ENCODE assay signal across 8 mouse cellular contexts in genomic region chr17:88067202-88067901, GRCm38 (mm10). TPM values are rescaled to one million over a fixed set of nuclear protein-coding genes. Genes with fewer than 3 reads are reported as not detected.
A peak's percentile ranks its signal among the peaks of the same experiment; 100 is the strongest.
DNase-seq lines count a peak whose midpoint lies in the region; ATAC-seq lines count a peak whose summit lies in the region.

No protein-coding gene starts in this region.

- H3K9me3 ChIP-seq in heart, embryonic 10.5 days = no peaks in the 10 kb centered on the region
- no peaks in the 10 kb centered on the region for H3K9me3 ChIP-seq in embryonic facial prominence, embryonic 15.5 days (replicated peaks)
- no peaks in the 10 kb centered on the region for H3K9me3 ChIP-seq in liver, embryonic 12.5 days (replicated peaks)

- H3K36me3 ChIP-seq in heart, embryonic 10.5 days = no peaks in the 10 kb centered on the region
- H3K36me3 ChIP-seq in embryonic facial prominence, embryonic 15.5 days = no peaks in the 10 kb centered on the region
- no peaks in the 10 kb centered on the region for H3K36me3 ChIP-seq in liver, embryonic 12.5 days

- H3K4me1 ChIP-seq in heart, embryonic 10.5 days = peaks cover 13% of the 10 kb centered on the region
- H3K4me1 ChIP-seq in embryonic facial prominence, embryonic 15.5 days = peaks cover 7% of the 10 kb centered on the region; the same call in 1 of the 2 replicates
- H3K4me1 ChIP-seq in liver, embryonic 12.5 days = peaks cover 28% of the 10 kb centered on the region

- intact Hi-C loops in left cerebral cortex, postnatal 10 days (cut with DNase I) = loop anchor here (2.0 to 5.0 kb wide), 2 partner anchors 40 to 187 kb away; no protein-coding TSS in a partner anchor

- H3K27me3 ChIP-seq in heart, embryonic 10.5 days (ENCODE audit: insufficient read depth, poor library complexity, severe bottlenecking) = no peaks in the 10 kb centered on the region
- H3K27me3 ChIP-seq in embryonic facial prominence, embryonic 15.5 days = no peaks in the 10 kb centered on the region
- H3K27me3 ChIP-seq in liver, embryonic 12.5 days (replicated peaks) = no peaks in the 10 kb centered on the region

- peak overlapping the region; percentile 66 for H3K4me2 ChIP-seq in embryonic facial prominence, embryonic 15.5 days (replicated peaks)
- peak overlapping the region; percentile 86 for H3K4me2 ChIP-seq in liver, embryonic 12.5 days

- ATAC-seq in embryonic facial prominence, embryonic 15.5 days (ENCODE audit: insufficient number of reproducible peaks, low FRiP score, low TSS enrichment, low read depth) = no peak
- ATAC-seq in liver, embryonic 12.5 days = no peak

- no peak overlapping the region for H3K9ac ChIP-seq in embryonic facial prominence, embryonic 15.5 days
- no peak overlapping the region; the same call in 1 of the 2 replicates for H3K9ac ChIP-seq in liver, embryonic 12.5 days

- H3K4me3 ChIP-seq in heart, embryonic 10.5 days = peak overlapping the region; percentile 99
- peak overlapping the region; percentile 92 for H3K4me3 ChIP-seq in embryonic facial prominence, embryonic 15.5 days (replicated peaks)
- peak overlapping the region; percentile 94 for H3K4me3 ChIP-seq in liver, embryonic 12.5 days

- 78% methylated on average over 4 of the region's 4 CpGs for WGBS in heart, embryonic 10.5 days
- WGBS in embryonic facial prominence, embryonic 15.5 days = 63% methylated on average over 4 of the region's 4 CpGs
- WGBS in liver, embryonic 12.5 days (ENCODE audit: insufficient replicate concordance) = 64% methylated on average over 4 of the region's 4 CpGs

- no peak for DNase-seq in heart, embryonic 10.5 days (ENCODE audit: low spot score)
- no peak for DNase-seq in heart, adult 18-20 months
- DNase-seq in 416B (ENCODE audit: low read depth) = peak; percentile 61
- no peak for DNase-seq in right cerebral cortex, postnatal 14 days
- DNase-seq in Muller cell, postnatal 12 days (ENCODE audit: inconsistent ontology term) = no peak
- no peak for DNase-seq in left cerebral cortex, postnatal 10 days (ENCODE audit: extremely low spot score in 1 of 2, low spot score in 2 of 2)

- H3K27ac ChIP-seq in heart, embryonic 10.5 days = no peak overlapping the region
- H3K27ac ChIP-seq in embryonic facial prominence, embryonic 15.5 days (replicated peaks) = peak overlapping the region; percentile 100; the same call in 1 of the 2 replicates
- no peak overlapping the region for H3K27ac ChIP-seq in liver, embryonic 12.5 days

RNA-seq across cellular contexts. Expression of gene Fbxo11, which starts 2.3 kb away (rescaled TPM):
- 11.0 TPM in 2 replicates for polyA plus RNA-seq in heart, embryonic 10.5 days (2016; fragmentation: Nextera tagmentation; extraction: Ambion mirVana)
- 10 to 100 TPM; 31.9 to 33.1 TPM for total RNA-seq in heart, adult 18-20 months (2021)
- polyA plus RNA-seq in embryonic facial prominence, embryonic 15.5 days (2015; fragmentation: Nextera tagmentation; extraction: Ambion mirVana) = 19.4 and 19.6 TPM in 2 replicates
- 6.2 and 7.0 TPM in 2 replicates for polyA plus RNA-seq in liver, embryonic 12.5 days (2016; fragmentation: Nextera tagmentation; extraction: Ambion mirVana)
- 100 to 1,000 TPM; 109 to 111 TPM for total RNA-seq in left cerebral cortex, postnatal 10 days (2021)
